Mouse (Mus musculus): ENCODE results near the gene Arhgap20.

- TF ChIP-seq USF1 (IDR thresholded peaks at IDR 0.05; ENCODE audit: low read depth), result no peak
- TF ChIP-seq CTCF (IDR thresholded peaks at IDR 0.05; ENCODE audit: control insufficient read depth, insufficient read depth, insufficient read length), result no peak
- no peak for TF ChIP-seq CEBPB (IDR thresholded peaks at IDR 0.05; ENCODE audit: low read depth)
- no peak for TF ChIP-seq MYOD1 (IDR thresholded peaks at IDR 0.05; ENCODE audit: control insufficient read depth, insufficient read length, low read depth)
- TF ChIP-seq MAX (IDR thresholded peaks at IDR 0.05), result no peak
- TF ChIP-seq MYOG (IDR thresholded peaks at IDR 0.05; ENCODE audit: control insufficient read depth, extremely low read depth, insufficient read length), result no peak
- no peak for TF ChIP-seq FOSL1 (IDR thresholded peaks at IDR 0.05; ENCODE audit: insufficient read depth, low read length, poor library complexity, severe bottlenecking)
Measured at GRCm38 (mm10) chr9:51735180-51736034, 29.7 kb upstream of the Arhgap20 start.

All from C2C12 (cell line).